Mouse (Mus musculus): ENCODE measurements around the gene Bsn.

Bsn gene

DNA sequence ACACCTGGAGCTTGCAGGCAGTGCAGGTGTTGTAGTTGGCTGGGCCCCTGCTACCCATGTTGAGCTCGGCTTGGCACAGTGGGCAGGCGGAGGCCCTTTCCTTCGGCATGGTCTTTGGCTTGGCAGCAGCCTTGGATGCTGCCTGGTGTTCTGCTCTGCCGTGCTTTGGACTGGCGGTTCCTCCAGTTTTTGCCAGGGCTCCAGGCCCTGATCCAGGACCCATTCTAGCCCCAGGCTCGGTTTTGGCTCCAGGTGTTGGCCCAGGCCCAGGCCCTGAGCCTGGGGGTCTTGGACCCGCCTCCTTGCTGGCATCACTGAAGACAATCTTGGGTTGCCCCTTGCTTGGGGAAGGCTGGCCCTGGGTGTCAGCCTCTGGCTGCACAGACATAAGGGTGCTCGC lies 64.5 kb downstream of the Bsn start:
- no peak for DNase-seq (ENCODE audit: low spot score)

- DNase-seq (ENCODE audit: low spot score): no peak
These were observed 66.3 kb downstream of the Bsn start for GRCm38 (mm10) chr9:108123916-108124315.

DNA sequence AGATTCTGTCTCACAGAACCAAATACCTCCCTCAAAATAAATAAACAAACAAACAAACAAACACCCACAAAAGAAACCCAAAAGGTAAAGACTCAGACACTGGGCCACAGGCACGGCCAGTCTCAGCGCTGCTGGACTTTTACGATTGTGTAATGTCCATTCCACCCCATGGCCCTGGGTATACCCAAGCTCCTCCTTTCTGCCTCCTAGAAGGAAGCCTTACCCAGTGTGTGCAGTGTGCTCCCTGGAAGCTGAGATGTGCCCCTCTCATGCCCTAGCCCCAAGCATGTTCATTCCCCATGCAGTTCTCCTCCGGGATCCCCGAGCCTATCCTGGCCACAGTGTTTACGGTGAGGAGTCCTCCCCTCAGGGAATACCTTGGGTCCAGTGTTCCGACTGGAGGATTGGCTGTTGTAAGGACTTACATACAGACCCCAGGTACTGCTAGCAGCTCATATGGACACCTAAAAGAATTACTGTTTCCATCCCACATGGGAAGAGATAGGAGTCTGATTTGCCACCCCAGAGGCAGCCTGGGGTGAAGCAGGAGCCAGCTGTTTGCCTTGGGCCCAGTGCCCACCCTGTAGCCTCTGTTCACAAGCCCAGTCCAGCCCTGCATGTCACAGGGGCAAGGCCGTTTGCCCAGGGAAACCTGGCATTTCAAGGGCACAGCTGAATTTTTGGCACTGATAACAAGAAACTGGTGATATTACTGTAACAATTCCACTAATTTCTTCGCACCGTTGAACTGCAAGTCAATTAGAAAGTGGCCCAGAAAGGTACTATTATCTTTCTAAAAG lies 68.8 kb downstream of the Bsn start:
- DNase-seq (ENCODE audit: low spot score): peak; percentile 72

DNA sequence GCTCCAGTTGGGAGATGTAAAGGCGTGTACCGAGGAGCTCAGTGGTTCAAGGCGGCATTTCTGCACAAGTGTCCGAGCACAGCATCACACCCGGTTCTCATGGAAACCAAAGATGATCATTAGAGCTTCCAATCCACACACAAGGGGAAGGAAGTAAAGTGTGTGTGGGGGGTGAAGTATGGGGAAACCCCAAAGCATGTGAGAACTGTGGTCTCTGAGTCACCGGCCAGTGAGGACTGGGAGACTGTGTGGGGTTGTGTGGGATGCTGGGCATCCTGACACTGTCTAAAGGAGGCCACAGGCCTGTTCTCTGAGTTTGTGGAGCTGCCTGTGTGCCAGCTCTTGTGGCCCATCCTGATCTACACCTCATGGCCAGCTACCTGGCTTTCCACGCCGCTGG lies 69.5 kb downstream of the Bsn start:
- no peak for DNase-seq (ENCODE audit: low spot score)

DNA sequence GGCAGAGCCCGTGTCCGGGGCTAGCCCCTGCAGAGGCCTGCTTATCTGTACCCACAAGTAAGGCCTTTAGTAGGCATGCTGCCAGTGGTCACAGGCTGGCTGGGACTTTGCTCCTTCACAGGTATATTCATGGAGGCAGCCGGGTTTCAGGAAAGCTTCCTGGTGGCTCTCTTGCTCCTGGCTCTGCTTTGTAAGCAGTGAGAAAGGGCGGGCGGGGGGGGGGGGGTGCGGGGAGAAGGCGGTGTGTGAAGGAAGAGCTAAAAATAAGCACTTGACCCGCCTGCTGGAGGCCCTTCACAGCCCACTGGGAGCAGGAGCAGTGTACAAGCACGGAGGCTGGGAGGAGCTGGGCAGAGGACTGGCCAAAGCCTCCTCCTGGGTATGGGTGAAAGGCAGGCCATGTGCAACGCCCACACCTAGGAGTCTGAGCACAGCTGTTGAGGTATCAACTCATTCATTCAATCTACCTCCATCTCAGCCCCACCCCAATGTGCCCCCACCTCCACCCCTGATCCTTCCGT lies 70.2 kb downstream of the Bsn start:
- peak; percentile 55 for DNase-seq (ENCODE audit: low spot score)

DNA sequence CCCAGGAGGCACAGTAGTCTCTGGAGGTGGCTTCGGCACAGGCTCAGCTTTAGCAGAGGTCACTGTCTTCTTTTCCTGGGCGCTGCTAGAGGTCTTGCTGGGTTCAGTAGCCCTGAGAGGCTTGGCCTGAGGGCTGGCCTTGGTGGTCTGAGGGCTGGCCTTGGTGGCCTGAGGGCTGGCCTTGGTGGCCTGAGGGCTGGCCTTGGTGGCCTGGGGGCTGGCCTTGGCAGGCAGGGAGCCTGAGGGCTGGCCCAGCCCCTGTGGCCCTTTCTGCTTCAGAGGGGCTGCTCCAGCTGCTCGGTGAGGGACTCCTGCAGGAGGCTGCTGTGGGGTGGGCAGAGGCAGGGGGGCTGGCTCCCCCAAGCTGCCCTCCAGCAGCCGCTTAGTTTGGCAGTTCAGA lies 73.0 kb downstream of the Bsn start:
- DNase-seq (ENCODE audit: low spot score): peak; percentile 80

- DNase-seq (ENCODE audit: low spot score): no peak
These were observed 74.7 kb downstream of the Bsn start for GRCm38 (mm10) chr9:108115290-108116077.

DNA sequence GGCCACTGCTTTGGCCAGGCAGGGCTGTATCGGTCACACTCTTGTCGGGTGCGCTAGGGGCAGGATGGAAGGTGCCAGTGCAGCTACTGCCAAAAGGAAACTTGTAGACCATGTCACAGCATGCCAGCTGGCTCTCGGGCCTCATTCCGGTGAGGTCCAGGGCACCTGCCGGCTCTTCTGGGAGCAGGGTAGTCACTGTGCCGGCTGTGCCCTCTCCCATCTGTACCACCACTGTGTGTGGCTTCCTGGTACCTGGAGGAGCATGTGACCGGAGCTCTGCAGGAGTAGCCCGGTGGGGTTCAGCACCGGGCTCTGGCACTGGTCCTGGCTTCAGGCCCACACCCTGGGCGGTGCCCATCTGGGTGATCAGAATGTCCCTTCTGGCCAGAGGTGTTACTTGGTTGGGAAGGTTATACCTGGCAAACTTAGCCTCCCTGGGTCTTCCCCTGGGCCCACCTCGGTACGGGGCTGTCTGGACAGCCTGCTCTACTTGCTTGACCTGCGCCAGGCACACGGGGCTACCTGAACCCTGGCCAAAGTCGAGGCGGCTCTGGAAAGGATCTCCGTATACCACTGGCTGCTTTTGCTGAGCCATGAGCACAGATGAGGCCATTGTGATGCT lies 77.4 kb downstream of the Bsn start:
- DNase-seq (ENCODE audit: low spot score): no peak

- DNase-seq (ENCODE audit: low spot score): no peak
These were observed 78.5 kb downstream of the Bsn start for GRCm38 (mm10) chr9:108111593-108112121.

DNA sequence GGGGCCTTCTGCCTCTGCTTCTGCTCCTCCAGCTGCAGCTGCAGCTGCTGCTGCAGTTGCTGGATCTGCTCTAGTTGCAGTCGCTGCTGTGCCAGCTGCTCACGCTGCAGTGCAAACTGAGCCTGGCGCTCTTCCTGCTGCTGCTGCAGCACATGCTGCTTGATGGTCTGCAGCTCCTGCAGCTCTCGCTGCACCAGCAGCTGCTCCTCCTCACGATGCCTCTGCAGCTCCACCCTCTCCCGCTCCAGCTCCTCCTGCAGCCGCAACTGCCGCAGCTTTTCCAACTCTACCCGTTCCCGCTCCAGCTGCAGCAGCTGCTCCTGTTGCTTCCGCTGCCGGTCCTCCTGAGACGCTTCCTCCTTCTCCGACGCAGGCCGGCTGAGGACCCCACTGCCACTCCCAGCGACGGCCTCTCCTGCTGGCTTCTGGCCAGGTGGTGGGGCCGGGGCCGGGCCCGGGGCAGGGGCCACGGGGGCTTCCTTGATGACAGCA lies 79.0 kb downstream of the Bsn start:
- DNase-seq (ENCODE audit: low spot score): no peak

DNA sequence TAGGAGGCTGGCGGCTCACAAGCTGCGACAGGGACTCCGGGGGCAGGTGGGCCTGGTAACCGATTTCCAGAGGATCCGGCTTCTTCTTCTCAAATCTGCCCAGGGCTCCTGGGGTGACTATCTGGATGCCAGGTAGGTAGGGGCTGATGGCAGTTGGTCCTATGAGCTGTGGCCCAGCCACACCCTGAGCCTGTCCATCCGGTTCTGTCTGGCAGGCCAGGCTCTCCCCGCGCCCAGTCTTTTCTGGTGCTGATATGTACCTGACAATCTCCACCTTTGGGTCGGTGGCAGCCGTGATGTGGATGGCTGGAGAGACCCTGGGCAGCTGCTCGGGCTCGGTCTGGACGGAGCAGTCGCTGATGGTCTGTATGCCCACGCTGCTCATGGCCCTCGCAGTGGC lies 80.0 kb downstream of the Bsn start:
- DNase-seq (ENCODE audit: low spot score): no peak

GRCm38 (mm10) chr9:108107867-108108266 lies 82.3 kb downstream of the Bsn start:
- DNase-seq (ENCODE audit: low spot score): no peak

- DNase-seq (ENCODE audit: low spot score): no peak
These were observed 84.1 kb downstream of the Bsn start for GRCm38 (mm10) chr9:108106090-108106489.

- DNase-seq (ENCODE audit: low spot score): no peak
These were observed 84.7 kb downstream of the Bsn start for GRCm38 (mm10) chr9:108105549-108105863.

GRCm38 (mm10) chr9:108104766-108105548 lies 85.2 kb downstream of the Bsn start:
- DNase-seq (ENCODE audit: low spot score): no peak

DNA sequence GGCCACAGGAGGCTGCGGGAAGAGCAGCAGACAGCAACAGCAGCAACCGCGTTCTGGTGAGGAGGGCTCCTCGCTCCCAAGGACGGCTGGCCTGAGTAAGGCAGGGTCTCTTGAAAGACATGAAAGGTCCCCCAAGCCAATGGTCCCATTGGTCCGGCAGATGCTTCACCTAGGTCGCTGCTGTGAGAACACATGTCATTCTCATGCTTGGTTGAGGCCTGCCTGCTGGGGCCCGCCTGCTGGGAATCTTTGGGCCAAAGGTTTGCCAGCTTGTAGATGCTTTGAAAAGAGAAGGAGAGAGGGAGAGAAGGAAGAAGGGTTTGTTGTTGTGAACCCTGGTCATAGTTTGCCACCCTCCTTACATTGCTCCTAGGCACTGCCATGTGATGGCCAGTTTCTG lies 90.6 kb downstream of the Bsn start:
- no peak for DNase-seq (ENCODE audit: low spot score)

DNA sequence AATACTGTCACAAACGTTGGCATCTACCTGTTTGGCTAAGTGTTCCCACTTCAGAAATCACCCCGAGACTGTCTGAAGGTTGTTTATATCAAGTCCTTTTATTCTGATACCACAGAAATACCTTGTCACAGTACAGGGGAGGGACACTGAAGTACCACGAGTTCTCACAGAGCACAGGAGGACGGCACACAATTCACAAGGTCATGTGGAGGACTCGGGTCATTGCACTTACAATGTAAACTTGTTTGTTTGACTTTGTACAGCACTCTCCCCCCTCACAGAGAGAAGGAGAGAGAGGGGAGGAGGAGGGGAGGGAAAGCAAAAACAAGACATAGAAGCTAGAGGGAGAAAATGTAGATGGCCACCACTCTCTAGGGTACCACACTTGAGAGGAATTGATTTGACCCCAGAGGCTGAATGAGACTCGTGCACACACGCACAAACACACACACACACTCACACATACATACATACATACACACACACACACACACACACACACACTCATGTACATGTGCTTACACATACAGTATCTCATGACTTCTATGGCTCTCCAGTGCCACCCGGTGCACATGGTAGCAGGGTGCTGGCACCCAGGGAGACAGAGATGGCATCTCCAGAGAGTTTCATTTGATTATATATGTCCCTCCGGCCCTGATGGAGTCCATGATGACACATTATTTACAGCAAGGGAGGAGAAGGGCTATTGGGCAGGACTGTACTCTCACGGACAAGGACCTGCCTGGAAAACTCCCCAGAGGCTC lies 94.1 kb downstream of the Bsn start:
- DNase-seq (ENCODE audit: low spot score): no peak

- DNase-seq (ENCODE audit: low spot score): no peak
These were observed 94.7 kb downstream of the Bsn start for GRCm38 (mm10) chr9:108095518-108095917.

DNA sequence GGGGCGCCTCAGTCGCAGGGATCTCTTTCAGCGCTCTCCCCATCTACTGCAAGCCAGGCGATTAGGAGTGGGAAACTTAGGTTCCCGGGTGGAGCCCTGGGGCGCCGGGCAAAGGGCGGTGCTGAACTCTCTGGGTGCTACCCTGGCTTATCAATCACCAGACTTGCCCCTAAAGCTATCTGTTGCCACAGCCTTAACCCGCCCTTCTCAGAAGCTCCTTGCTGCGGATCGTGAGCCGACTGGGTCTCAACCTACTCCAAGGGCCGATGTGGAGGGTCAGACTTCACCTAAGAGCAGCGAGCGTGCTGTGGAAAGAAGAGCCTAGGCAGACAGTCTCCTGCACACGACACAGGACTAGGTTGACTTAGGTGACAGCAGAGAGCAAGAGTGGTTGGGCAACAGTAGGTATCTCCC lies 95.2 kb downstream of the Bsn start:
- DNase-seq (ENCODE audit: low spot score): no peak

DNA sequence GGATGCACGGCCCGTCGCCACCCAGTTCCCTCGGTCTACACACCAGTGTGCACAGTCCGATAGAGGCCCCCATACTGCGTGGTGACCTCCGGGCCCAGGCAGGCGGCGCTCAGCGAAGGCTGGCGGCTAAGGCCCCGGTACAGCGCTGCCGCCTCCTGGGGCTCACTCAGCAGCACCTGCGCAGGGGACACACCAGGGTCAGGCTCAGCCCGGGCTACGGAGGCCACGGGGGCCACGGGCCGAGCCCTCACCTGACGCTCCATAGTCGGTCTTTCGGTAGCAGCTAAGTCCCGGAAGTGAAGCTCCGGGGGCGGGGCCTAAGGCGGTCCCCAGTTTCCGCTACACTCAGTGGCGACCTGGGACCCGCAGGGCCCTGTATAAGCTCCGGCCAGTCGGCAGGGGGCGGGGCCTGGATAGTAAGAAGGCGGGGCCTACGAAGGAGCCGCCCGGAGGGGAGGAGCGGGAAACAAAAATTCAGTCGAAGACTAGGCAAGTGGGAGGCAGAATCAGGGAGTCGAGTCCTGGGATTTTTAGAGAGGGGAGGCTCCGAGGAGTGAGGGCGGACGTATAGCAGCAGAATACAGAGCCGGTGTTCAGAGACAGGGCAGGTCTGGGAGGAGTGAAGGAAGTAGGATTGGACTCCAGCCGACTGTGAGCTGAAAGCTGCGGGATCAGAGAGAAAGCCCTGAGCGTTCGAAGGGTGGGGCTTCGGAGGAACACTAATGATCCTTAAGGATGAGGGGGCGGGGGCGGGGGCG lies 95.8 kb downstream of the Bsn start, which contains the start of gene Apeh:
Apeh (minus strand) TSS at position 423 of the 758 bp plus-strand sequence.
- peak; percentile 91 for DNase-seq (ENCODE audit: low spot score)
